Mouse (Mus musculus): ENCODE results near the gene Zfp488.

Zfp488 gene

GRCm38 (mm10) chr14:33946125-33946524 lies 32.4 kb downstream of the Zfp488 start:
- DNase-seq (ENCODE audit: low spot score in 2 of 2), result no peak

- DNase-seq (ENCODE audit: low spot score in 2 of 2), result no peak
Measured at GRCm38 (mm10) chr14:33942222-33942621, 36.3 kb downstream of the Zfp488 start.

GRCm38 (mm10) chr14:33940739-33941138 lies 37.8 kb downstream of the Zfp488 start, which contains the start of gene Gdf2:
TSS of gene Gdf2 (plus strand) at chr14:33941039.
- no peak for DNase-seq (ENCODE audit: low spot score in 2 of 2)

GRCm38 (mm10) chr14:33939117-33939516 lies 39.4 kb downstream of the Zfp488 start:
- DNase-seq (ENCODE audit: low spot score in 2 of 2), result no peak

GRCm38 (mm10) chr14:33933778-33934317 lies 44.7 kb downstream of the Zfp488 start:
- no peak for DNase-seq (ENCODE audit: low spot score in 2 of 2)

GRCm38 (mm10) chr14:33932935-33933703 lies 45.4 kb downstream of the Zfp488 start:
- DNase-seq (ENCODE audit: low spot score in 2 of 2), result peak in 1 of 2 experiments; percentile 39

GRCm38 (mm10) chr14:33931853-33932252 lies 46.7 kb downstream of the Zfp488 start:
- DNase-seq (ENCODE audit: low spot score in 2 of 2), result no peak

- DNase-seq (ENCODE audit: low spot score in 2 of 2), result no peak
Measured at GRCm38 (mm10) chr14:33923168-33924070, 55.1 kb downstream of the Zfp488 start, which contains the start of gene Gdf10. TSS of gene Gdf10 (plus strand) at chr14:33923587.

GRCm38 (mm10) chr14:33922771-33923167 lies 55.8 kb downstream of the Zfp488 start:
- no peak for DNase-seq (ENCODE audit: low spot score in 2 of 2)

GRCm38 (mm10) chr14:33920727-33921559 lies 57.6 kb downstream of the Zfp488 start:
- no peak for DNase-seq (ENCODE audit: low spot score in 2 of 2)
